Mouse (Mus musculus) cerebellum, adult 9-10 months (tissue): ENCODE results near the gene Pld4.

Source experiments
- DNase-seq: peaks from one replicate; pipeline ENCODE4 v3.0.0; 2022

Gene Pld4

GRCm38 (mm10) chr12:112760154-112760926 is at the start of gene Pld4:
Pld4 (plus strand) TSS chr12:112760655.
- DNase-seq, result no peak

- DNase-seq, result peak; percentile 50
These were observed 46.5 kb upstream of the Pld4 start for GRCm38 (mm10) chr12:112713984-112714383.

GRCm38 (mm10) chr12:112717140-112717539 is 43.3 kb upstream of the Pld4 start:
- peak; percentile 51 for DNase-seq

- no peak for DNase-seq
These were observed 41.5 kb upstream of the Pld4 start for GRCm38 (mm10) chr12:112718995-112719394.

GRCm38 (mm10) chr12:112720216-112720615 is 40.2 kb upstream of the Pld4 start, which contains the start of gene Cep170b:
Cep170b (plus strand) TSS chr12:112720455.
- no peak for DNase-seq

GRCm38 (mm10) chr12:112720890-112721423 is 39.5 kb upstream of the Pld4 start:
- DNase-seq, result peak; percentile 68

- peak; percentile 75 for DNase-seq
These were observed 38.8 kb upstream of the Pld4 start for GRCm38 (mm10) chr12:112721424-112722239.

- DNase-seq, result peak; percentile 79
These were observed 38.0 kb upstream of the Pld4 start for GRCm38 (mm10) chr12:112722240-112723027.

- DNase-seq, result no peak
These were observed 37.5 kb upstream of the Pld4 start for GRCm38 (mm10) chr12:112723028-112723330.

- peak; percentile 51 for DNase-seq
These were observed 37.0 kb upstream of the Pld4 start for GRCm38 (mm10) chr12:112723445-112723844.

- peak; percentile 90 for DNase-seq
These were observed 36.2 kb upstream of the Pld4 start for GRCm38 (mm10) chr12:112724077-112724805.

GRCm38 (mm10) chr12:112727801-112728200 is 32.7 kb upstream of the Pld4 start:
- DNase-seq, result peak; percentile 41

- DNase-seq, result peak; percentile 22
These were observed 29.6 kb upstream of the Pld4 start for GRCm38 (mm10) chr12:112730808-112731207.

- DNase-seq, result peak; percentile 76
These were observed 27.9 kb upstream of the Pld4 start for GRCm38 (mm10) chr12:112732591-112732990.

GRCm38 (mm10) chr12:112734108-112734820 is 26.2 kb upstream of the Pld4 start:
- DNase-seq, result peak; percentile 48

GRCm38 (mm10) chr12:112734881-112735655 is 25.4 kb upstream of the Pld4 start:
- peak; percentile 54 for DNase-seq

GRCm38 (mm10) chr12:112735896-112736635 is 24.4 kb upstream of the Pld4 start:
- DNase-seq, result peak; percentile 61

- no peak for DNase-seq
These were observed 23.9 kb upstream of the Pld4 start for GRCm38 (mm10) chr12:112736636-112736925.

- DNase-seq, result peak; percentile 65
These were observed 23.4 kb upstream of the Pld4 start for GRCm38 (mm10) chr12:112737081-112737480.

- DNase-seq, result peak; percentile 97
These were observed 22.7 kb upstream of the Pld4 start for GRCm38 (mm10) chr12:112737761-112738160.
